Mouse (Mus musculus) kidney, embryonic 14.5 days (tissue): ENCODE measurements at regions not wholly inside any gene's neighbourhood (a gene's known extent, or its start where the extent isn't known, plus 50 kb on each side); places are given as distances from the start of the nearest gene placed in this dataset.
A peak's percentile ranks its signal among the peaks of the same experiment; 100 is the strongest.

ENCODE experiments used
- ATAC-seq: fragments of 200-750 bp; cut with Nextera tagmentation; 2 replicates; pipeline ENCODE4 v1.8.0; 2017; ENCODE audit warnings: moderate number of reproducible peaks, mild to moderate bottlenecking, moderate TSS enrichment, moderate library complexity; ENCODE audit not compliant: low FRiP score, low TSS enrichment
- H3K27ac ChIP-seq: fragments of 300-500 bp; sonication (generic); 2 replicates; pipeline ENCODE4 v1.5.1; 2014; ENCODE audit warnings: low read depth, mild to moderate bottlenecking, low read length, moderate library complexity, mixed read lengths
- H3K27me3 ChIP-seq: fragments of 300-500 bp; sonication (generic); 2 replicates; pipeline ENCODE4 v1.6.1; 2014; ENCODE audit warnings: mild to moderate bottlenecking, low read length; ENCODE audit not compliant: control insufficient read depth, insufficient read depth
- H3K36me3 ChIP-seq: fragments of 300-500 bp; sonication (generic); 2 replicates; pipeline ENCODE4 v1.6.1; 2014; ENCODE audit warnings: low read length, mixed read lengths; ENCODE audit not compliant: control insufficient read depth, insufficient read depth
- H3K4me1 ChIP-seq: fragments of 300-500 bp; sonication (generic); 2 replicates; pipeline ENCODE4 v1.6.1; 2014; ENCODE audit warnings: low read length, mixed read lengths; ENCODE audit not compliant: control insufficient read depth, insufficient read depth
- H3K4me2 ChIP-seq: fragments of 300-500 bp; sonication (generic); replicated peaks from 2 replicates; pipeline ENCODE4 v1.6.1; 2014; ENCODE audit warnings: low read depth, mild to moderate bottlenecking, low read length
- H3K4me3 ChIP-seq: fragments of 300-500 bp; sonication (generic); 2 replicates; pipeline ENCODE4 v1.5.1; 2014; ENCODE audit warnings: mild to moderate bottlenecking, low read length
- H3K9ac ChIP-seq: fragments of 300-500 bp; sonication (generic); 2 replicates; pipeline ENCODE4 v1.6.1; 2014; ENCODE audit warnings: low read depth, mild to moderate bottlenecking, low read length, moderate library complexity
- H3K9me3 ChIP-seq: fragments of 300-500 bp; sonication (generic); 2 replicates; pipeline ENCODE4 v1.6.1; 2016; ENCODE audit warnings: low read length; ENCODE audit not compliant: control insufficient read depth
- WGBS: fragments of 180-500 bp; shearing (Covaris S2); extraction: QIAGEN DNeasy Blood & Tissue Kit; methylation state at CpG from one replicate; pipeline ENCODE4 v1.1.7; 2014; 5-methylcytosine and 5-hydroxymethylcytosine counted together

DNA sequence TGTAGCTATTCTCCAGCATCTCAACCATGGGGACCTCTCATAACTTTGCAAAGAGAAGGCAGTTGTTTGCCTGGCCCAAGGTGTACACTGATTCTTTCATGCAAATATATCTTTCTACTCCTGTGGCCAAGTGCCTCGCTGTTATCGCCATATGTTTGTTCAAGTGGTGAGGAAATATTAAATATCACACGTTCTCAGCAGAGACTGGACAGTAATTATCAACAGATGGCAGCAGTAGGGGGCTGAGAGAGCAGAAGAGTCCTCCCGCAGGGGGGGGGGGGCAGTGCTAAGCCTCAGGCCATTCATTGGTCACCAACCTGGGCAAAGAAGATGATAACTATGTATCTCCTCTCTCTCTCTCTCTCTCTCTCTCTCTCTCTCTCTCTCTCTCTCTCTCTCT lies 337.6 kb downstream of the Rab28 start:
- no peak for ATAC-seq
- WGBS: 50% methylated on average over 4 of the region's 4 CpGs
- H3K4me1 ChIP-seq: 0 out of 2 replicates have a peak, but pooled peaks cover 2% of the 10 kb centered on the region
- no peaks in the 10 kb centered on the region for H3K9me3 ChIP-seq
- H3K4me2 ChIP-seq: no peak overlapping the region
- H3K9ac ChIP-seq: no peak overlapping the region
- no peaks in the 10 kb centered on the region for H3K36me3 ChIP-seq
- no peaks in the 10 kb centered on the region for H3K27me3 ChIP-seq
- H3K27ac ChIP-seq: no peak overlapping the region
- H3K4me3 ChIP-seq: no peak overlapping the region

DNA sequence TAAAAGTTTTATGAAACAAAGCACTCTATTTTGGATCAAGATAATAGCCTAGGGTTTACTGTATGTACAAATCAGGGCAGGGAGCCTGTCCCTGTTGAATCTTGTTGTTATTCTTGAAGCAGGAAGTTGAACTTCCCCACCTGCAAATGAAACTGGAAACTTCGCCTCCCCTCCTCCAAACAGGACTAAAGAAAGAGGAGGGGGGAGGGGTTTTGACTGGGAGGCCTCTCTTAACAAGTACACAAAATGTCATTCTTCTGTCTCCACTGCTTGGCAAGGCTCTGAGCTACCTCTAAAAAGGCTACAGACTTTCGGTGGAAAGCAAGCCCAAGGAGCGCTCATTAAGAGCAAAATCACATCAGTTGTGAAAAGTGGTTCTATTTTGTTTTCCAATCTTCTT lies 338.1 kb downstream of the Rab28 start:
- H3K9me3 ChIP-seq: no peaks in the 10 kb centered on the region
- WGBS: 49% methylated on average over 3 of the region's 3 CpGs
- no peak overlapping the region for H3K4me2 ChIP-seq
- H3K4me3 ChIP-seq: no peak overlapping the region
- no peaks in the 10 kb centered on the region for H3K36me3 ChIP-seq
- 0 out of 2 replicates have a peak, but pooled peaks cover 2% of the 10 kb centered on the region for H3K4me1 ChIP-seq
- ATAC-seq: peak; percentile 60; the same call in 1 of the 2 replicates
- no peak overlapping the region for H3K27ac ChIP-seq
- no peaks in the 10 kb centered on the region for H3K27me3 ChIP-seq
- H3K9ac ChIP-seq: no peak overlapping the region

DNA sequence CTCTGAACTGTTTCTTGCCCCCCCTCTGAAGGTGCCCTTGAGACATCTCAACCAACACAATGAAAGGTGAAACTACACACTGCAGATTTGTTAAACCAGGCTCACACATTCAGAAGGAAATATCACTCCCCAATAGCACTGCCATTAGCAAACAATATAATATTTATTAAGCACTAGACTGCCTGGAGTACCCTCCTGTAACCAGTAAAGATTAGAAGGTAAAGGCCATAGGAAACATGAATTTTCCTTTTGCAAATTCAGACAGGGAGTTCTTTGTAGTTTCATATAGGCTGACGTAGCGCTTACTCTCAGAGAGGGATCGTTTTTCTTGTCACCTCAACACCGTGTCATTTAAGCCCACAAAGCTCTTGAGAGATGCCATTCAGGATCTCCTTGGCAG lies 342.1 kb downstream of the Rab28 start:
- H3K27ac ChIP-seq: no peak overlapping the region
- H3K4me2 ChIP-seq: no peak overlapping the region
- no peaks in the 10 kb centered on the region for H3K36me3 ChIP-seq
- H3K9ac ChIP-seq: no peak overlapping the region
- 0 out of 2 replicates have a peak, but pooled peaks cover 2% of the 10 kb centered on the region for H3K4me1 ChIP-seq
- WGBS: 69% methylated on average over 4 of the region's 4 CpGs
- no peak for ATAC-seq
- no peaks in the 10 kb centered on the region for H3K27me3 ChIP-seq
- no peak overlapping the region for H3K4me3 ChIP-seq
- no peaks in the 10 kb centered on the region for H3K9me3 ChIP-seq

DNA sequence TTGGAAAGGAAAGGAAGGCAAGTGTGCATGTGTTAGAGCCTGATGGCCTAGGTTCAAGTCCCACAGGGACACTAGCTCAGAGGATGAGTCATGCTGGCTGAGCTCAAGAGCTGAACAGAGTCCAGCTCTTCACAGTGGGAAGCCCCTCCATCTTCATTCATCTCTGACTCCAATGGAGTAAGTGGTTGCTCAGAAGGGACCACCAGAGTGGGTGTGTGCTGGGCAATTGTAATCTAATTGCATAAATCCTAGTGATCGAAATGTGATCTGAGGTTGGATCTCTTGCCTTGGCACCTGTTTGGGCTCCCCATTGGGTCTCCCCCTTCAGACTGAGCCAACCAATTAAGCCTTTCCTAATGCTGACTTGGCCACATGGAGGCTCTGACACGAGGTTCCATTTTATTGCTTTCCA lies 359.5 kb downstream of the Rab28 start:
- Histone ChIP-seq H3K9me3 (0 out of 2 replicates have a peak, but pooled peaks cover 2% of the 10 kb centered on the region), H3K4me1 (no peaks in the 10 kb centered on the region)
- 45% methylated on average over 2 of the region's 2 CpGs for WGBS

DNA sequence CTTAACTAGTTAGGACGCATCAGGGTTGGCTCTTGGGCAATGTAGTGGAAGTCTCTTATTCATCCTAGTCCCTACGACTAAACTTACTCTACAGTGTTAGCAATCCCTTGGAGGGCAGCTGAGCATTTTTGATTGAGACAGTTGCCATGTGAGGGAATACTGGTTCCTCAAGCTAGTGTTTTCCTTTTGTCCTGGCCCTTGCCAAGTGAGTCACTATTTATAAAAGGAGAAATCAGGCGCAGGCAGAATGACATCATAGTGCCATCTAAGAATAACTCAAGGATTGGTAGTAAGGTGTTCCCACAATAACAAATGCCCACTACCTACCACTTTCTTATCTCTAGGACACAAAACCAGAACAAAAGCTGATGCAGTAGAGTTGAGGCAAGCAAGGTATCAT lies 360.5 kb downstream of the Rab28 start:
- H3K27ac ChIP-seq: no peak overlapping the region
- H3K4me1 ChIP-seq: no peaks in the 10 kb centered on the region
- no peak for ATAC-seq
- no peaks in the 10 kb centered on the region for H3K36me3 ChIP-seq
- no peak overlapping the region for H3K4me3 ChIP-seq
- 82% methylated on average over 3 of the region's 3 CpGs for WGBS
- no peak overlapping the region for H3K9ac ChIP-seq
- H3K27me3 ChIP-seq: no peaks in the 10 kb centered on the region
- H3K9me3 ChIP-seq: 0 out of 2 replicates have a peak, but pooled peaks cover 2% of the 10 kb centered on the region
- no peak overlapping the region for H3K4me2 ChIP-seq

More for the DNA sequence above, 359.5 kb downstream of the Rab28 start:
- Histone ChIP-seq H3K9ac (no peak overlapping the region), H3K4me2 (no peak overlapping the region), H3K4me3 (no peak overlapping the region), H3K36me3 (no peaks in the 10 kb centered on the region), H3K27me3 (no peaks in the 10 kb centered on the region), H3K27ac (no peak overlapping the region)
- ATAC-seq: no peak

DNA sequence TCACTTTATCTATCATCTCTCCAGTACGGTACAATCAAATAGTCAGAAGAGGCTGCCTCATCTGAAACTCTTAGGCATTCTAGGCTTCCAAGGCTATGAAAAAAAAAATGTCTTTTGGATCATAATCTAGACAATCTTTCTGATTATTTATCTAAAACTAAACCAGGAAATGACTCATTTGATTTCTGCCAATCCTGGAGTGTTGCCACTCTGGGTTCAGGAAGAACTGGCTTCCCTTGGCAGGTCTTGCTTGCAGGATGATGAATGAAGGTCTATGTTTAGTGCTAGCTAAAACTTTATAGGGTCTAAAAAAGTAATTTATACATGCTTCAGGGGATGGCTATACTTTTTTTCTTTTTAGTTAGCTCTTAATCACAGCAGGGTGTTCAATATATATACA lies 367.4 kb downstream of the Rab28 start:
- Histone ChIP-seq H3K27me3 (no peaks in the 10 kb centered on the region), H3K4me2 (no peak overlapping the region), H3K9ac (no peak overlapping the region), H3K9me3 (0 out of 2 replicates have a peak, but pooled peaks cover 2% of the 10 kb centered on the region), H3K36me3 (no peaks in the 10 kb centered on the region), H3K27ac (no peak overlapping the region), H3K4me3 (no peak overlapping the region), H3K4me1 (no peaks in the 10 kb centered on the region)
- no peak for ATAC-seq
- WGBS: 85% methylated on average over 1 of the region's 1 CpGs

DNA sequence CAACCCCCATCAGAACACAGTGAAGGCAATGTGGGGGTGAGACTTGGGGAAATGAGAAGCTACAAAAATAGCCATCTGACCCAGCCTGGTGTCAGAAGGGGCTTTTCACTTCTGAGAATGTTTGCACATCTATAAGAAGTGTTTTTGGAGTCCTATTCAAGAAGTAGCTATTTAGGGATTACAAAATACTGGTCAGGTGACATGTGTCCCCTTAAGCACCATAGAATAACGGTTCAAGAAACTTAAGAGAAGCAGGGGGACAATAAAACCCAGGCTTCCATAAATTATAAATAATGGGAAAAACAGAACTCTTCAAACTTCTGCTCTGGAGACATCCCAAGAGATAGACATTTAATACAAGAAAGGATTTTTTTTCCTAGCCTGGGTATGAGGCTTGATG lies 411.5 kb downstream of the Rab28 start:
- H3K4me2 ChIP-seq: no peak overlapping the region
- ATAC-seq: no peak
- no peak overlapping the region for H3K9ac ChIP-seq
- H3K4me1 ChIP-seq: no peaks in the 10 kb centered on the region
- H3K27ac ChIP-seq: no peak overlapping the region
- H3K36me3 ChIP-seq: no peaks in the 10 kb centered on the region
- H3K27me3 ChIP-seq: no peaks in the 10 kb centered on the region
- H3K9me3 ChIP-seq: no peaks in the 10 kb centered on the region
- no peak overlapping the region for H3K4me3 ChIP-seq
- WGBS: 38% methylated on average over 1 of the region's 1 CpGs

DNA sequence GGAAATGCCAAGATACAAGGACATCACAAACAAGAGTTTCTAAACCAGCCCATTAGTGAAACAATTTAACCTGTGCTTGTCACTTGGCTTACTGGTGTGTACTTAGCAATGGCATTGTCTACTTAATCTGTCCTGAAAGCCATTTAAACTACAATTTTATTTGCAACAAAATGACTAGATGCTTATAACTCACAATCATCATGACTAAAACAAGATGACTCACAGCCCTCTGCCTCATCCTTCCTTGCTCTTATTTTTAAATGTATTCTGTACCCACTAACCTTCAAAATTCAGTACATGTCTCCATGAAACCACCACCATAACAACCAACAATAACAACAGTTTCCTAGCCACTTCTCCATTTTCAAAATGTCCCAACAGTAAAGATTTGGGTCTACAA lies 441.2 kb downstream of the Rab28 start:
- Histone ChIP-seq H3K9me3 (no peaks in the 10 kb centered on the region), H3K4me3 (no peak overlapping the region), H3K4me2 (no peak overlapping the region), H3K4me1 (no peaks in the 10 kb centered on the region), H3K27me3 (no peaks in the 10 kb centered on the region), H3K9ac (no peak overlapping the region), H3K36me3 (no peaks in the 10 kb centered on the region), H3K27ac (no peak overlapping the region)
- ATAC-seq: no peak

DNA sequence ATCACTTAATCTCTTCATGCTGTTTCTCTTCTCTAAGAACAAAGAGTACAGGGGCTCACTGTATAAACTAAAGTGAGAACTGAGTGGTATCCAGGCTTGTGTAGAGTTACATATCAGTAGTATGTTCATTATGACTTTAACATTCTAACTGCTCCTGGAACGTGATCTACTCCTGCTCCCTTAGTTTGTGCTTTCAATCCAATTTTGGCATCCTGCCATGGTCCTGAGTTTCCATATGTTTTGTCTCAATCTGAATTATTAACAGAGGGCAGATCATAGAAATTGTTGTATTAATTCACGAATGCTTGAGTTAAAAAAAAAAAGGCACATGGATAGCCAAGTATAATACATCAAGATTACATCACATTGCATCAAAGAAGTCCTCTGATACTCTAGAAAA lies 441.6 kb downstream of the Rab28 start:
- Histone ChIP-seq H3K9ac (no peak overlapping the region), H3K4me3 (no peak overlapping the region), H3K36me3 (no peaks in the 10 kb centered on the region), H3K9me3 (no peaks in the 10 kb centered on the region), H3K4me2 (no peak overlapping the region), H3K27ac (no peak overlapping the region), H3K27me3 (no peaks in the 10 kb centered on the region), H3K4me1 (no peaks in the 10 kb centered on the region)
- ATAC-seq: no peak
- 44% methylated on average over 2 of the region's 2 CpGs for WGBS
